Mouse (Mus musculus): ENCODE data around the gene Pacrg. TPM values are rescaled to one million over a fixed set of nuclear protein-coding genes. Genes with fewer than 3 reads are reported as not detected.

Pacrg gene
- polyA plus RNA-seq, 1 experiment from 2014 or later, result 0.89 TPM

- WGBS, result 64% methylated on average over 12 of the region's 12 CpGs
- Histone ChIP-seq H3K27me3 (ENCODE audit: control insufficient read depth, insufficient read depth, low read length) (no peaks in the 10 kb centered on the region), H3K9me3 (ENCODE audit: control insufficient read depth, low read length) (no peaks in the 10 kb centered on the region), H3K27ac (replicated peaks) (no peak overlapping the region), H3K9ac (ENCODE audit: low read length) (no peak overlapping the region), H3K4me2 (replicated peaks; ENCODE audit: low read depth) (no peak overlapping the region), H3K4me1 (replicated peaks; ENCODE audit: control insufficient read depth, insufficient read depth) (0 out of 2 replicates have a peak, but pooled peaks cover 2% of the 10 kb centered on the region), H3K36me3 (ENCODE audit: control insufficient read depth, insufficient read depth, low read length) (no peaks in the 10 kb centered on the region), H3K4me3 (ENCODE audit: low read depth, low read length) (no peak overlapping the region)
- ATAC-seq (ENCODE audit: low FRiP score, low TSS enrichment), result no peak
- TF ChIP-seq CTCF (IDR thresholded peaks at IDR 0.05; ENCODE audit: low read depth), result peak; percentile 52
- no peak for TF ChIP-seq EP300 (optimal IDR thresholded peaks at IDR 0.05)
- no peak for DNase-seq (ENCODE audit: low spot score)
These were observed 339.2 kb downstream of the Pacrg start for GRCm38 (mm10) chr17:10500795-10501432.

GRCm38 (mm10) chr17:10498935-10499655, 341.0 kb downstream of the Pacrg start:
- TF ChIP-seq EP300 (optimal IDR thresholded peaks at IDR 0.05) (no peak), CTCF (IDR thresholded peaks at IDR 0.05; ENCODE audit: low read depth) (no peak)
- H3K4me3 ChIP-seq (ENCODE audit: low read depth, low read length), result no peak overlapping the region
- 77% methylated on average over 6 of the region's 6 CpGs for WGBS
- H3K4me2 ChIP-seq (replicated peaks; ENCODE audit: low read depth), result no peak overlapping the region
- no peaks in the 10 kb centered on the region for H3K27me3 ChIP-seq (ENCODE audit: control insufficient read depth, insufficient read depth, low read length)
- no peaks in the 10 kb centered on the region for H3K36me3 ChIP-seq (ENCODE audit: control insufficient read depth, insufficient read depth, low read length)
- no peak overlapping the region for H3K27ac ChIP-seq (replicated peaks)
- 0 out of 2 replicates have a peak, but pooled peaks have one; percentile 51 for ATAC-seq (ENCODE audit: low FRiP score, low TSS enrichment)
- H3K9ac ChIP-seq (ENCODE audit: low read length), result no peak overlapping the region
- no peak for DNase-seq (ENCODE audit: low spot score)
- H3K4me1 ChIP-seq (replicated peaks; ENCODE audit: control insufficient read depth, insufficient read depth), result 0 out of 2 replicates have a peak, but pooled peaks cover 2% of the 10 kb centered on the region
- no peaks in the 10 kb centered on the region for H3K9me3 ChIP-seq (ENCODE audit: control insufficient read depth, low read length)

GRCm38 (mm10) chr17:10497781-10498420, 342.2 kb downstream of the Pacrg start:
- H3K27me3 ChIP-seq (ENCODE audit: control insufficient read depth, insufficient read depth, low read length), result no peaks in the 10 kb centered on the region
- no peaks in the 10 kb centered on the region for H3K36me3 ChIP-seq (ENCODE audit: control insufficient read depth, insufficient read depth, low read length)
- no peak overlapping the region for H3K9ac ChIP-seq (ENCODE audit: low read length)
- no peak for DNase-seq (ENCODE audit: low spot score)
- no peak overlapping the region for H3K4me3 ChIP-seq (ENCODE audit: low read depth, low read length)
- ATAC-seq (ENCODE audit: low FRiP score, low TSS enrichment), result no peak
- no peak overlapping the region for H3K27ac ChIP-seq (replicated peaks)
- WGBS, result 35% methylated on average over 4 of the region's 4 CpGs
- H3K4me1 ChIP-seq (replicated peaks; ENCODE audit: control insufficient read depth, insufficient read depth), result 0 out of 2 replicates have a peak, but pooled peaks cover 2% of the 10 kb centered on the region
- H3K9me3 ChIP-seq (ENCODE audit: control insufficient read depth, low read length), result no peaks in the 10 kb centered on the region
- TF ChIP-seq EP300 (optimal IDR thresholded peaks at IDR 0.05) (no peak), CTCF (IDR thresholded peaks at IDR 0.05; ENCODE audit: low read depth) (no peak)
- H3K4me2 ChIP-seq (replicated peaks; ENCODE audit: low read depth), result no peak overlapping the region

DNA sequence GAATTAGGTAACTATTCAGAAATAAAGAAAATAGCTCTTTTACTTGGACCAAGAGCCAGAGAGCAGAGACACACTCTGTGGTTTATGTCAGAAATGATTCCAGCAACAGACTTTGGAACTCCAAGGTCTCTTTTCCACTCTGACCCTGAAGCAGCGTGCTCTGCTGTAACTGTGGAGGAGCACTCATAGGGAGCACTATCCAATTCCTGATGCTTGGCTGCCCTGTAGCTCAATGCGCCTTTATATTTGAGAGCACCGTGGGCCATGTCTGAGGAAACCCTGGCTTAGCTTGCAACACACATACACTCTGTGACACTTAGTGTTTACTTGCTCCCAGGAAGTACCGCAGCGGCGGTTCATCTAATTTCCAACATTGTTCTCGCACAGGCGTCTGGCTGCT, 344.0 kb downstream of the Pacrg start:
- Histone ChIP-seq H3K4me3 (ENCODE audit: low read depth, low read length) (no peak overlapping the region), H3K27ac (replicated peaks) (no peak overlapping the region), H3K4me1 (replicated peaks; ENCODE audit: control insufficient read depth, insufficient read depth) (0 out of 2 replicates have a peak, but pooled peaks cover 2% of the 10 kb centered on the region), H3K36me3 (ENCODE audit: control insufficient read depth, insufficient read depth, low read length) (no peaks in the 10 kb centered on the region), H3K9ac (ENCODE audit: low read length) (no peak overlapping the region), H3K9me3 (ENCODE audit: control insufficient read depth, low read length) (no peaks in the 10 kb centered on the region), H3K4me2 (replicated peaks; ENCODE audit: low read depth) (no peak overlapping the region), H3K27me3 (ENCODE audit: control insufficient read depth, insufficient read depth, low read length) (no peaks in the 10 kb centered on the region)
- WGBS, result 75% methylated on average over 8 of the region's 8 CpGs
- DNase-seq (ENCODE audit: low spot score) (no peak), ATAC-seq (ENCODE audit: low FRiP score, low TSS enrichment) (no peak)
- no peak for TF ChIP-seq CTCF (IDR thresholded peaks at IDR 0.05; ENCODE audit: low read depth)
- no peak for TF ChIP-seq EP300 (optimal IDR thresholded peaks at IDR 0.05)

- no peak overlapping the region for H3K9ac ChIP-seq (ENCODE audit: low read length)
- ATAC-seq (ENCODE audit: low FRiP score, low TSS enrichment) (no peak), DNase-seq (ENCODE audit: low spot score) (no peak)
- 0 out of 2 replicates have a peak, but pooled peaks cover 2% of the 10 kb centered on the region for H3K4me1 ChIP-seq (replicated peaks; ENCODE audit: control insufficient read depth, insufficient read depth)
- no peaks in the 10 kb centered on the region for H3K9me3 ChIP-seq (ENCODE audit: control insufficient read depth, low read length)
- H3K4me3 ChIP-seq (ENCODE audit: low read depth, low read length), result no peak overlapping the region
- H3K36me3 ChIP-seq (ENCODE audit: control insufficient read depth, insufficient read depth, low read length), result no peaks in the 10 kb centered on the region
- H3K4me2 ChIP-seq (replicated peaks; ENCODE audit: low read depth), result no peak overlapping the region
- 52% methylated on average over 8 of the region's 8 CpGs for WGBS
- H3K27me3 ChIP-seq (ENCODE audit: control insufficient read depth, insufficient read depth, low read length), result no peaks in the 10 kb centered on the region
- no peak overlapping the region for H3K27ac ChIP-seq (replicated peaks)
- no peak for TF ChIP-seq EP300 (optimal IDR thresholded peaks at IDR 0.05)
- no peak for TF ChIP-seq CTCF (IDR thresholded peaks at IDR 0.05; ENCODE audit: low read depth)
These were observed 344.5 kb downstream of the Pacrg start for GRCm38 (mm10) chr17:10495588-10495987.

Data from stomach, postnatal 0 days (tissue).